Mouse (Mus musculus) CH12.LX (cell line): ENCODE results near the gene Trim66. TPM values are rescaled to one million over a fixed set of nuclear protein-coding genes. Genes with fewer than 3 reads are reported as not detected.
A peak's percentile ranks its signal among the peaks of the same experiment; 100 is the strongest.

Experiments
- DNase-seq: peaks from one replicate; pipeline ENCODE4 v3.0.0-alpha.2; 2013; ENCODE audit errors: extremely low read depth
- H3K27ac ChIP-seq: 2 replicates; pipeline ENCODE4 v1.5.1; 2012; ENCODE audit warnings: low read depth, mild to moderate bottlenecking, control low read depth, moderate library complexity; ENCODE audit not compliant: insufficient read depth
- H3K27me3 ChIP-seq: replicated peaks from 2 replicates; pipeline ENCODE3; 2012; ENCODE audit warnings: inconsistent platforms
- H3K36me3 ChIP-seq, 2 experiments: replicated peaks in 1 of 2; 2 replicates each; pipeline versions ENCODE3 to v1.6.1; 2012; ENCODE audit warnings: inconsistent platforms in 1 of 2, low read length in 1 of 2, mild to moderate bottlenecking in 1 of 2, mixed read lengths in 1 of 2, moderate library complexity in 1 of 2; ENCODE audit not compliant: control insufficient read depth in 1 of 2, insufficient read depth in 1 of 2
- H3K4me1 ChIP-seq, 2 experiments: 2 replicates each; pipeline ENCODE4 v1.6.1; 2012; ENCODE audit warnings: inconsistent platforms in 1 of 2, moderate library complexity in 1 of 2; ENCODE audit not compliant: insufficient read depth in 2 of 2, control insufficient read depth in 1 of 2
- H3K4me2 ChIP-seq: 2 replicates; pipeline ENCODE4 v1.6.1; 2012; ENCODE audit warnings: low read depth, mild to moderate bottlenecking, control low read depth; ENCODE audit not compliant: poor library complexity, insufficient read depth, severe bottlenecking
- H3K4me3 ChIP-seq, 3 experiments: fragments of 150-350 bp in 1 of 3; sonication (generic) in 1 of 3; replicated peaks in 1 of 3; 2 replicates each; pipeline versions ENCODE3 to v1.5.1; 2011 to 2012; ENCODE audit warnings: low read depth in 2 of 3, low read length in 2 of 3, mild to moderate bottlenecking in 2 of 3, moderate library complexity in 2 of 3, control low read depth in 1 of 3, improper control_type of control experiment in 1 of 3, inconsistent platforms in 1 of 3, mixed read lengths in 1 of 3; ENCODE audit not compliant: poor library complexity in 1 of 3
- H3K79me2 ChIP-seq: replicated peaks from 2 replicates; pipeline ENCODE4 v1.6.1; 2012; ENCODE audit warnings: mild to moderate bottlenecking, moderate library complexity; ENCODE audit not compliant: control insufficient read depth, poor library complexity, insufficient read depth, severe bottlenecking; ENCODE audit errors: extremely low read depth
- H3K9ac ChIP-seq: 2 replicates; pipeline ENCODE4 v1.6.1; 2012; ENCODE audit warnings: low read depth, mild to moderate bottlenecking, control low read depth, moderate library complexity; ENCODE audit not compliant: insufficient read depth
- H3K9me3 ChIP-seq: replicated peaks from 2 replicates; pipeline ENCODE3; 2012; ENCODE audit warnings: low read length, inconsistent platforms, mixed read lengths
- CTCF ChIP-seq, 2 experiments: IDR thresholded peaks in 1 of 2; conservative IDR thresholded peaks in 1 of 2; 2 replicates each; pipeline ENCODE4 v1.5.1; 2011 to 2012; ENCODE audit warnings: low read depth in 2 of 2, low read length in 2 of 2, improper control_type of control experiment in 1 of 2, inconsistent platforms in 1 of 2, mild to moderate bottlenecking in 1 of 2, moderate library complexity in 1 of 2
- ETS1 ChIP-seq: conservative IDR thresholded peaks from 2 replicates; pipeline ENCODE4 v1.6.1; 2012; ENCODE audit warnings: low read depth, mild to moderate bottlenecking, inconsistent platforms, low read length, improper control_type of control experiment, moderate library complexity
- MAX ChIP-seq: IDR thresholded peaks from 2 replicates; pipeline ENCODE4 v1.6.1; 2011; ENCODE audit warnings: low read length, improper control_type of control experiment
- RAD21 ChIP-seq: IDR thresholded peaks from 2 replicates; pipeline ENCODE4 v1.6.1; 2011; ENCODE audit warnings: low read depth, mild to moderate bottlenecking, low read length, improper control_type of control experiment, moderate library complexity
- SMC3 ChIP-seq: IDR thresholded peaks from 2 replicates; pipeline ENCODE4 v1.6.1; 2011; ENCODE audit warnings: low read depth, low read length, improper control_type of control experiment
- TBP ChIP-seq: conservative IDR thresholded peaks from 2 replicates; pipeline ENCODE4 v1.6.1; 2011; ENCODE audit warnings: low read depth, low read length, improper control_type of control experiment
- UBTF ChIP-seq: IDR thresholded peaks from 2 replicates; pipeline ENCODE4 v1.6.1; 2012; ENCODE audit warnings: low read depth, mild to moderate bottlenecking, inconsistent platforms, low read length, improper control_type of control experiment, moderate library complexity
- ZC3H11A ChIP-seq: IDR thresholded peaks from 2 replicates; pipeline ENCODE4 v1.6.1; 2012; ENCODE audit warnings: low read depth, mild to moderate bottlenecking, inconsistent platforms, low read length, improper control_type of control experiment
- ZMIZ1 ChIP-seq: IDR thresholded peaks from 2 replicates; pipeline ENCODE4 v1.6.1; 2012; ENCODE audit warnings: low read depth, mild to moderate bottlenecking, inconsistent platforms, low read length, improper control_type of control experiment
- dilution Hi-C: fragments of 300-500 bp; cut with MboI; formaldehyde crosslinking; loops from 2 replicates; pipeline ENCODE4 v1.14.3; 2020; ENCODE audit warnings: low sequenced_read_pairs; ENCODE audit not compliant: extremely low pct_unique_long_range_greater_than_20kb, extremely low pct_ligation_motif_present
- in situ Hi-C: fragments of 300-500 bp; cut with MboI; formaldehyde crosslinking; loops from 3 replicates; pipeline ENCODE4 v1.14.3; 2019; ENCODE audit warnings: low sequenced_read_pairs, low pct_ligation_motif_present, low pct_unique_long_range_greater_than_20kb, mixed read lengths
- polyA plus RNA-seq: library from polyadenylated mRNA; unstranded; fragments of >175 nt; gene quantifications from 2 replicates; pipeline ENCODE4 v1.2.1, GENCODE M21; 2012; ENCODE audit warnings: low read depth; ENCODE audit not compliant: insufficient read length
- total RNA-seq, 2 experiments: library from RNA; depleted of rRNA; stranded (reverse); fragments of 300-350 nt in 1 of 2; fragments of >200 nt in 1 of 2; gene quantifications; 2 replicates each; pipeline ENCODE4 v1.2.3; 2012 to 2014

Gene Trim66
- total and polyA plus RNA-seq, 3 experiments: 0.08 to 0.67 (median 0.12) TPM

DNA sequence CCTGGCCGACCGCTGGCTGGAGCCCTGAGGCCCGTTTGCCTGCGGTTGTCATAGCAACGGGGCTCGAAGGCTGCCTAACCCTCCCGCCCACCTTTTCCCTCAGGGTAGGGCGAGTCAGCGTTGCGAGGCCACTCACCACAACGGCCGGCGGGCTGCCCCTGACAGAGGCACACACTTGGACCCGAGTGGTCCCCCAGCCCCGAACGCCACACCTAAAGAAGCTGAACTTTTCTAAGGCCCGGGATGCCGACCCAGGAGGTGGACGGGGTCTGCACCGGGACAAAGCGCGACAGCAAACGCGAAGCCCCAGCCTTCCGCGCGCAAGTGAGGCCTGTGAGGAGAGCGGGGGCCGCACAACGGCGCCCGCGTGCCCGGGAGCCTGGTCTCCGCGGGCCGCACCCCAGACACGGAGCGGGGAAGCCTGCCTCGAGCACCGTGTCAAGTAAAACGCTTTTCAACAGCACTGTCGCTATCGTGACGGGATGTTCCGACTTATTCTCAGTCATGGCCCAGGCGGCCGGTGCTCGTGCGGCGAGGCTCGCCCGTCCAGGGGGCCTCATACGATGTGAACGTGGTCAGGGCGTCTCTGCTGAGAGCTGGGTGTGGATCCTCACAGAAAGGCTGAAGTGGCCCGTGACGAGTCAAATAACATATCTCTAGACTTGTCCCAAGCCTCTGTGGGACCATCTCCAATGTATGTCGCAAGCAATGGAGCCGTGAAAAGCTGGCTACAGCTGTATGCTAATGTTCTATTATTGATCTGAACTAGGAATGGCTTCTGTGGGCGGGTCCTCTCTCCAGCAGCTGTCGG lies 68.9 kb downstream of the Trim66 start, which contains the start of gene Stk33:
Gene Stk33 (minus strand): TSS at position 301 of the 811 bp plus-strand sequence.
- no peak within 1 kb of the TSS for H3K27ac ChIP-seq
- dilution Hi-C loops: no loop called here
- no peak within 1 kb of the TSS for H3K9ac ChIP-seq
- H3K4me3 ChIP-seq: no peak within 1 kb of the TSS
- H3K27me3 ChIP-seq: no peaks in the 10 kb centered on the region
- no peaks in the 10 kb centered on the region for H3K9me3 ChIP-seq
- peak within 1 kb of the TSS; percentile 4; the same call in 1 of the 2 replicates for H3K4me2 ChIP-seq
- H3K36me3 ChIP-seq: no peaks in the 10 kb centered on the region
- no peaks in the 10 kb centered on the region for H3K79me2 ChIP-seq
- no peak for TF ChIP-seq ZMIZ1
- no peak for TF ChIP-seq TBP
- no peak for TF ChIP-seq ZC3H11A
- TF ChIP-seq ETS1: no peak
- no peak for TF ChIP-seq UBTF
- H3K4me1 ChIP-seq: peaks cover 2 to 4% of the 10 kb centered on the region in 2 experiments; a peak in 1 of 4 replicates
- DNase-seq: no peak
- in situ Hi-C loops: no loop called here

DNA sequence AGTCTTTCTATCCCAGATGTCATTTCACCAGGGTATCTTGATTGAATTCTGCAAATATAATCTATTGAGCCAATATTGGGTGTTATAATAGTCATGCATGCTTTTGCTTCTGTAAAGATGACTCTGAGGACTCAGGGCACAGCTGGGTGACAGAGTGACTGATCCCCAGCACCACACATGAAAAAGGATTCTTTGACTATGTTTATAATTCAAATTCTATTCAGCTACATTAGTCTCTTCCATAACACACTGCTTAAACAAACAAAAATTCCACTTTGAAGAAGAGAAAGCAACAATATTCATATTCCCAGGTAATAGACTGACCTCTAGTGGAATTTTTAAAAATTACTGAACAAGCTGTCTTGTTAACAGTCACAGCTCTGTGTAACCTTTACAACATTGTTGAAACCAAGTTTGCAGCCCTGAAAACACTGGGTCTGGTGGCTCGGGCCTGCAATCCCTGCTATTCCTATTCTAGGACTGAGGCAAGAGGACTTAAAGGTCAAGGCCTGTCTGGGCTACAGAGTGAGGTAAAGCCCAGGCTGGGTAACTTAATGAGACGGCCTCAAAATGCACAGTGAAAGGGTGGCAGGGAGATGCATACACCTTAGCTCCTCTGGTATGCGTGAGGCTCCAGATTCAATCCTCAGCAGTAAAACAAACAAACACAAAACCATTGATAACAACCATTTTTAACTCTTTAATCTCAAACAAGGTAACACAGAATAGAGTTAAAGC lies 83.3 kb downstream of the Trim66 start:
- H3K4me1 ChIP-seq: no peaks in the 10 kb centered on the region
- peak; percentile 29 for DNase-seq
- H3K27me3 ChIP-seq: peaks cover 13% of the 10 kb centered on the region
- dilution Hi-C loops: no loop called here
- no peaks in the 10 kb centered on the region for H3K36me3 ChIP-seq
- in situ Hi-C loops: loop anchor here (10.0 to 25.0 kb wide), 2 partner anchors 187 to 290 kb away; no protein-coding TSS in a partner anchor
- TF ChIP-seq RAD21: peak; percentile 91
- peak; percentile 48 to 78; a peak in 3 of 4 replicates for TF ChIP-seq CTCF (conservative IDR thresholded peaks at IDR 0.05 in 1 of 2, IDR thresholded peaks at IDR 0.05 in 1 of 2; ENCODE audit: low read depth in 2 of 2, low read length in 2 of 2)
- peak; percentile 52 for TF ChIP-seq SMC3
- TF ChIP-seq TBP: no peak
- no peaks in the 10 kb centered on the region for H3K79me2 ChIP-seq
- H3K9me3 ChIP-seq: peaks cover 3% of the 10 kb centered on the region
- no peak overlapping the region for H3K4me3 ChIP-seq
- no peak overlapping the region for H3K9ac ChIP-seq
- H3K4me2 ChIP-seq: no peak overlapping the region
- no peak overlapping the region for H3K27ac ChIP-seq

DNA sequence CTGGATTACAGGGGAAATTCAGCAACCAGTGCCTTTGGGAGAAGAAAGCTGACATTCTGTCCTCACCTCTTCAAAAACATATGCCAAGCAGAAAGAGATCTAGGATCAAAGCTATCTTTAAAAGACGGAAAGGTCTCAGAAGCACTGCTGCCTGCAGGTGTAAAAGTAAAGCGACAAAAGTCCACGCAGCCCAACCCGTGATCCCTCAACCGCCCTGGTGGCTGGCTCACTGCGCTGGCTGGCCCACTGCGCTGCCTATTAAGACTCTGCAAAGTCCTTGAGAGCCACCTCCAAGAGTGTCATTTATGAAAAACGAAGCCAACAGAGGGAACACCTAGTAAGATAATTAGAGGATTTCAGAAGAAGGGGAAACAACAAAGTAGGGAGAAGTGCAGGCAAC lies 85.1 kb downstream of the Trim66 start:
- no peak overlapping the region for H3K9ac ChIP-seq
- dilution Hi-C loops (no loop called here), in situ Hi-C loops (loop anchor here (10.0 to 25.0 kb wide), 2 partner anchors 186 to 288 kb away; no protein-coding TSS in a partner anchor)
- no peak overlapping the region for H3K4me3 ChIP-seq
- H3K4me2 ChIP-seq: no peak overlapping the region
- DNase-seq: no peak
- H3K27ac ChIP-seq: no peak overlapping the region
- no peaks in the 10 kb centered on the region for H3K36me3 ChIP-seq
- H3K27me3 ChIP-seq: peaks cover 13% of the 10 kb centered on the region
- peaks cover 3% of the 10 kb centered on the region for H3K9me3 ChIP-seq
- H3K4me1 ChIP-seq: peaks cover 0 to 8% of the 10 kb centered on the region in 2 experiments; a peak in 2 of 4 replicates
- no peaks in the 10 kb centered on the region for H3K79me2 ChIP-seq
- no peak for TF ChIP-seq MAX
- no peak for TF ChIP-seq ZC3H11A
